Mouse (Mus musculus) hindbrain, postnatal 0 days (tissue): Measurements from ENCODE around the gene Repin1. TPM values are rescaled to one million over a fixed set of nuclear protein-coding genes. Genes with fewer than 3 reads are reported as not detected.
"Not testable (repeated sequence)": the region's sequence is repeated elsewhere in the genome, so short reads cannot be mapped to it uniquely, and the experiment has no call there.

Experiments
- ATAC-seq: fragments of 200-750 bp; cut with Nextera tagmentation; 2 replicates; pipeline ENCODE4 v1.8.0; 2017; ENCODE audit warnings: mild to moderate bottlenecking, moderate TSS enrichment, moderate library complexity
- DNase-seq: peaks from one replicate; pipeline ENCODE4 v3.0.0-alpha.2; 2015; ENCODE audit warnings: low spot score
- H3K27ac ChIP-seq: fragments of 300-500 bp; sonication (generic); 2 replicates; pipeline ENCODE4 v1.5.1; 2014; ENCODE audit warnings: mild to moderate bottlenecking
- H3K27me3 ChIP-seq: fragments of 300-500 bp; sonication (generic); 2 replicates; pipeline ENCODE4 v1.6.1; 2014; ENCODE audit warnings: low read length, mixed read lengths; ENCODE audit not compliant: insufficient read depth
- H3K36me3 ChIP-seq: fragments of 300-500 bp; sonication (generic); 2 replicates; pipeline ENCODE4 v1.6.1; 2014; ENCODE audit warnings: low read length, mixed read lengths; ENCODE audit not compliant: insufficient read depth
- H3K4me1 ChIP-seq: fragments of 300-500 bp; sonication (generic); 2 replicates; pipeline ENCODE4 v1.6.1; 2014; ENCODE audit warnings: antibody characterized with exemption, low read length, mixed read lengths; ENCODE audit not compliant: insufficient read depth
- H3K4me2 ChIP-seq: fragments of 300-500 bp; sonication (generic); 2 replicates; pipeline ENCODE4 v1.6.1; 2014; ENCODE audit warnings: low read depth, mild to moderate bottlenecking, low read length, moderate library complexity, mixed read lengths
- H3K4me3 ChIP-seq: fragments of 300-500 bp; sonication (generic); 2 replicates; pipeline ENCODE4 v1.5.1; 2014; ENCODE audit warnings: low read length
- H3K9ac ChIP-seq: fragments of 300-500 bp; sonication (generic); replicated peaks from 2 replicates; pipeline ENCODE4 v1.6.1; 2014; ENCODE audit warnings: mild to moderate bottlenecking, low read length, moderate library complexity, mixed read lengths
- H3K9me3 ChIP-seq: fragments of 300-500 bp; sonication (generic); 2 replicates; pipeline ENCODE4 v1.6.1; 2016; ENCODE audit warnings: low read length, mixed read lengths
- CTCF ChIP-seq: IDR thresholded peaks from 2 replicates; pipeline ENCODE4 v1.5.1; 2016; ENCODE audit warnings: antibody characterized with exemption, control low read depth, low read depth
- WGBS: fragments of 180-500 bp; shearing (Covaris S2); extraction: QIAGEN DNeasy Blood & Tissue Kit; methylation state at CpG from one replicate; pipeline ENCODE4 v1.1.7; 2014; 5-methylcytosine and 5-hydroxymethylcytosine counted together
- polyA plus RNA-seq: library from polyadenylated mRNA; unstranded; fragments of >200 nt; fragmentation: Nextera tagmentation; extraction: Ambion mirVana; gene quantifications from 2 replicates; pipeline ENCODE4 v1.2.1, GENCODE M21; 2015
- total RNA-seq: library from RNA; depleted of rRNA; stranded (reverse); fragments of >200 nt; gene quantifications from 2 replicates; pipeline ENCODE4 v1.2.3, GENCODE M21; 2014

Gene Repin1
- total and polyA plus RNA-seq, 2 experiments from 2014 or later: 40.6 to 83.1 TPM

DNA sequence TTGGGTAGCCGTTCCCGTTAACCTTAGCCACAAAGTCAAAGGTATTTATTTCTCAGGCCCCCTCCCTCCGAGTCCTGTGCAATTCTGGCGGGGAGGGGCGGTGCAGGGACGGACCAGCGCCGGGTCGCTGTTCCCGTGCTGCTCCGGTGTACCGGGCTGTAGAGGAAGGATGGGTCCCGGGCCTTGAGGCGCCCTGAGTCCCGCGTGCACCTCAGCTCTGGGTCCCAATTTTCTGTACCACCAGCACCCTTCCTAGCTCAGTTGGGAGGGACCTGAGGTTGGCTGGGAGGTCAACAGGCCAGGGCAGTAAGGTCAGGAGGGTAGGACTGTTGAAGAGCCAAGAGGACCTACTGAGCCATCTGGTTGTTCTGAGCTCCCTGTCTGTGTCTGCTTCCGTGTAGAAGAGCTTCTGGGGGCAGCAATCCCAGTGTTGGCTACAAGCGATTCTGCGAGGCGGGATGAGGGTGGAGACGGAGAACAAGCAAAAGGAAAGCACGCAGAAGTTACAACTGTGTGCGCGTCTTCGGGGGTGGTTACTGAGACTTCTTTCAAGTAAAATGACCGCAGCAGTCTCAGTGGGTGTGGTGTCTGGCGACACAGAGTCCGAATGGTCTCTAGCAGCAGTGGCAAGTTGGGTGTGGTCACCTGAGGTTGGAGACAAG, 8.5 kb downstream of the Repin1 start:
- peaks cover 8% of the 10 kb centered on the region for H3K4me1 ChIP-seq
- H3K27ac ChIP-seq: peak overlapping the region; percentile 94
- ATAC-seq (peak; percentile 86; the same call in 1 of the 2 replicates), DNase-seq (peak; percentile 52)
- no peaks in the 10 kb centered on the region for H3K27me3 ChIP-seq
- peak overlapping the region; percentile 99 for H3K4me2 ChIP-seq
- peaks cover 27% of the 10 kb centered on the region for H3K36me3 ChIP-seq
- TF ChIP-seq CTCF: no peak
- H3K9me3 ChIP-seq: 0 out of 2 replicates have a peak, but pooled peaks cover under 1% of the 10 kb centered on the region
- peak overlapping the region; percentile 74 for H3K4me3 ChIP-seq
- whole genome bisulfite sequencing: under 1% methylated on average over 28 of the region's 28 CpGs
- H3K9ac ChIP-seq: peak overlapping the region; percentile 83

- no peaks in the 10 kb centered on the region for H3K9me3 ChIP-seq
- DNase-seq (no peak), ATAC-seq (no peak)
- no peak overlapping the region for H3K4me2 ChIP-seq
- H3K4me1 ChIP-seq: no peaks in the 10 kb centered on the region
- no peak overlapping the region for H3K9ac ChIP-seq
- WGBS: 52% methylated on average over 2 of the region's 2 CpGs
- no peaks in the 10 kb centered on the region for H3K36me3 ChIP-seq
- no peaks in the 10 kb centered on the region for H3K27me3 ChIP-seq
- H3K4me3 ChIP-seq: no peak overlapping the region
- H3K27ac ChIP-seq: no peak overlapping the region
- TF ChIP-seq CTCF: no peak
These were observed 14.4 kb downstream of the Repin1 start for GRCm38 (mm10) chr6:48608124-48608523.

DNA sequence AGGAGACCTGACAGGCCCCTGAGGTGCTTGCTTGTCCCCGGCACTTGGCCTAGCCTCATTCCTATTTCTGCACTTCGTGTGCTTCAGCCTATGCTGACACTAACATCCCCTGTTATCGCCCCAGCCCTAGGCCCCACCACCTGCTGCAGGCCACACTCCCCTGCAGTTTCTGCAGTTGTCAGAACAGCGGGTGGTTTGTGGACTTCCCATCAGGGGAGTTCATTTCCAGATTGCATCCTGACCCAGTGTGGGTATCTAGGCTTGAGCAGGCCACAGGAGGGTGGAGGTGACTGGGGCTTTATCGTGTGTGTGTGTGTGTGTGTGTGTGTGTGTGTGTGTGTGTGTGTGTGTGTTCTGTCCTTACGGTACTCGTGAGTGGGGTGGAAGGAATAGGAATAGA, 15.8 kb downstream of the Repin1 start:
- no peak overlapping the region for H3K4me3 ChIP-seq
- no peak overlapping the region for H3K27ac ChIP-seq
- H3K4me2 ChIP-seq: no peak overlapping the region
- DNase-seq (no peak), ATAC-seq (no peak)
- TF ChIP-seq CTCF: no peak
- no peaks in the 10 kb centered on the region for H3K9me3 ChIP-seq
- no peaks in the 10 kb centered on the region for H3K4me1 ChIP-seq
- WGBS: 46% methylated on average over 7 of the region's 7 CpGs
- H3K36me3 ChIP-seq: peaks cover 8% of the 10 kb centered on the region; the same call in 1 of the 2 replicates
- H3K27me3 ChIP-seq: no peaks in the 10 kb centered on the region
- no peak overlapping the region for H3K9ac ChIP-seq

GRCm38 (mm10) chr6:48610657-48611056, 17.0 kb downstream of the Repin1 start:
- 62% methylated on average over 3 of the region's 3 CpGs for WGBS
- no peak for ATAC-seq
- H3K27me3 ChIP-seq: no peaks in the 10 kb centered on the region
- no peak overlapping the region for H3K9ac ChIP-seq
- H3K4me3 ChIP-seq: no peak overlapping the region
- peak; percentile 35 for TF ChIP-seq CTCF
- H3K36me3 ChIP-seq: peaks cover 8% of the 10 kb centered on the region; the same call in 1 of the 2 replicates
- H3K27ac ChIP-seq: no peak overlapping the region
- no peak for DNase-seq
- no peaks in the 10 kb centered on the region for H3K4me1 ChIP-seq
- H3K4me2 ChIP-seq: no peak overlapping the region
- no peaks in the 10 kb centered on the region for H3K9me3 ChIP-seq

- no peak overlapping the region for H3K27ac ChIP-seq
- no peak for TF ChIP-seq CTCF
- peaks cover 8% of the 10 kb centered on the region; the same call in 1 of the 2 replicates for H3K36me3 ChIP-seq
- no peak overlapping the region for H3K9ac ChIP-seq
- H3K9me3 ChIP-seq: no peaks in the 10 kb centered on the region
- ATAC-seq (no peak), DNase-seq (no peak)
- no peaks in the 10 kb centered on the region for H3K27me3 ChIP-seq
- 88% methylated on average over 4 of the region's 4 CpGs for WGBS
- no peaks in the 10 kb centered on the region for H3K4me1 ChIP-seq
- no peak overlapping the region for H3K4me3 ChIP-seq
- H3K4me2 ChIP-seq: no peak overlapping the region
These were observed 19.8 kb downstream of the Repin1 start for GRCm38 (mm10) chr6:48613464-48613863.

DNA sequence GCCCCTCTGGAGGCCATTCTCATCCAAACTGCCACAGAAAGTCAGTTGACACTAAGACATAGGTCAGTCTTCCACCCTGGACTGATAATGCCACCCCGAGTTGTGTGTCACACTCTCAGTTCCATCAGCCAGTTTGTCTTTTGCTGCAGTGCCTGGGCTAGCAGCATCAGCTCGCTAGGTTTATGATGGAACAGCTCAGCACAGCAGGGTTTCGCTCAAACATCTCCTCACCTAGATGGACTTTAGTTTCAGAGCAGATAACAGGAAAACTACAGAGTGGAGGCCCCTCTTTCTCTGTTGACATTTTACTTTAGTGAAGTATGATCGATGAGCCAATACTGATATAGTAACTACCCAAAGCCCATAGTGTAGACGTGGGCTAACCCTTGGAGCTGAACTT, 21.1 kb downstream of the Repin1 start:
- no peak for ATAC-seq

DNA sequence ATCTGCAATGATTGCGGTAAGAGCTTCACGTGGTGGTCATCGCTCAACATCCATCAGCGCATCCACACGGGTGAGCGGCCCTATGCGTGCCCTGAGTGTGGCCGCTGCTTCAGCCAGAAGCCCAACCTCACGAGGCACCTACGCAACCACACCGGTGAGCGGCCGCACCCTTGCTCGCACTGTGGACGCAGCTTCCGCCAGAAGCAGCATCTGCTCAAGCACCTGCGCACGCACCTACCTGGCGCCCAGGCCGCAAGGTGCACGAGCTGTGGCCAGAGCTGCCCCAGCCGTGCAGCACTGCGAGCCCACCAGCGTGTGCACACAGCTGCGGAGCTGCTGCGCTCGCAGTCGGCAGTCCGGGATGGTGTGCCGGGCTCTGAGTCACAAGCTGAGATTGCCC, 26.3 kb downstream of the Repin1 start:
- Histone ChIP-seq H3K27ac (no peak overlapping the region), H3K9me3 (no peaks in the 10 kb centered on the region), H3K4me1 (no peaks in the 10 kb centered on the region), H3K36me3 (peaks cover 21% of the 10 kb centered on the region), H3K27me3 (no peaks in the 10 kb centered on the region), H3K4me3 (no peak overlapping the region), H3K4me2 (no peak overlapping the region), H3K9ac (no peak overlapping the region)
- 96% methylated on average over 30 of the region's 30 CpGs for WGBS
- ATAC-seq: no peak
- DNase-seq: no peak
- TF ChIP-seq CTCF: no peak

More for the DNA sequence above, 21.1 kb downstream of the Repin1 start:
- no peak for DNase-seq
- Histone ChIP-seq H3K36me3 (peaks cover 17% of the 10 kb centered on the region), H3K4me3 (no peak overlapping the region), H3K27me3 (no peaks in the 10 kb centered on the region), H3K27ac (no peak overlapping the region), H3K9ac (no peak overlapping the region), H3K4me2 (no peak overlapping the region), H3K4me1 (no peaks in the 10 kb centered on the region), H3K9me3 (no peaks in the 10 kb centered on the region)
- WGBS: 95% methylated on average over 5 of the region's 5 CpGs
- no peak for TF ChIP-seq CTCF

- H3K9ac ChIP-seq, H3K9me3 ChIP-seq, H3K4me3 ChIP-seq, DNase-seq, H3K4me2 ChIP-seq, H3K27ac ChIP-seq, H3K27me3 ChIP-seq, H3K4me1 ChIP-seq, ATAC-seq: not testable (repeated sequence)
- 87% methylated on average over 8 of the region's 8 CpGs for WGBS
- H3K36me3 ChIP-seq: peaks cover 21% of the 10 kb centered on the region
These were observed 28.6 kb downstream of the Repin1 start for GRCm38 (mm10) chr6:48622186-48622843.
